Mouse (Mus musculus): ENCODE data around the gene Trim41. TPM values are rescaled to one million over a fixed set of nuclear protein-coding genes. Genes with fewer than 3 reads are reported as not detected.
"Not testable (repeated sequence)": the region's sequence is repeated elsewhere in the genome, so short reads cannot be mapped to it uniquely, and the experiment has no call there.

Gene Trim41
- polyA plus RNA-seq, 2 experiments from 2014 or later, result 3.8 to 4.4 TPM

DNA sequence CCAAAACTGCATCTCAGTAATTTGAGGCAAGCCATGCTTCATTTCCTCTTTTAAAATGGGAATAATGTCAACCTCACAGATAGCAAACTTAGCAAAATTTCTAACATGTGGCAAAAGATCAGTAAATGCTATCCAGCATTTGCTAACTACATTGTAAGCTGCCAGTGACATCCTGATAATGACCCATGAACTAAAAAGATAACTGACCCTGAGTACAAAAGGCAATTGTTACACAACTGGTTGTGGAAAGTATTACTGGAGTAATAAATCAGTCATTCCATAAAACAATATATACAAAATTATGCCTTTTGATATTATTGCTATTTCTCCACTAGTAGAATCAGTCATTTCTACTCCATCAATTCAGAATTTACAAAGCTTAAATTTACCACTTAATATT is 3.4 kb downstream of the Trim41 start:
- no peak for ATAC-seq

DNA sequence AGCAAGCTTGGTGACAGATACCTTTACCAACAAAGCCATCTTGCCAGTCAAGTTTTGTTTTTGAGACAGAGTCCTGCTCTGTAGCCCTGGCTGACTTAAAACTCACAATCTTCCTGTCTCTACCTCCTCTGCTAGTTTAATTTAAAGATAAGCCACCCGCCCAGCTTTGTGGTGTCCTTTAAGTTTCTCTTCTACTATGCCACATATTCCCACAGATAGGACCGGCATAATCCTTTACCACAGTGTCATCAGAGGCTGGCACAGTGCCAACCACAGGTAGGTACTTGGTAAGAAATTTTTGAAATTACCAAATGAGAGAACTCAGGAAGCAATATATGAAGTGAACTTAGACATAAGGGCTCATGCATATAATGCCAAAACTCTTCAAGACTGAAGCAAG is 7.0 kb downstream of the Trim41 start:
- ATAC-seq, result no peak

DNA sequence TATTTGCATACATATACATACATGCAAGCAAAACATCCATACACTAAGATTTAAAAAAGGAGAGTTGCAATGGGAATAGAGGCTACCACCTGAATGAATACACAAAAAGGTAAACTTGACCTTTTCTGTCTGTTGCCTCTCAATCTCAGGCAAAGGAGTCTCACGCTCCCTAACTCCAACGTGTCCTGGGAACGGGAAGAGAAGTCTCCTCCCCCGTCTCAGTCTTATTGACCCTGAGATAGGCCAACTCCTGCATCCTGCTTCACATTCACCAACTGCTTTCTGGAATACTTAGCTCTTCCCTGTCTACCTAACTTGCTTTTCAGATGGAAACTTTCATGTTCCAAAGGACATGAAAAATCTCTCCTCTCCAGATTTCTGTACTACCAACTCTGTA is 7.7 kb downstream of the Trim41 start:
- ATAC-seq, result no peak

DNA sequence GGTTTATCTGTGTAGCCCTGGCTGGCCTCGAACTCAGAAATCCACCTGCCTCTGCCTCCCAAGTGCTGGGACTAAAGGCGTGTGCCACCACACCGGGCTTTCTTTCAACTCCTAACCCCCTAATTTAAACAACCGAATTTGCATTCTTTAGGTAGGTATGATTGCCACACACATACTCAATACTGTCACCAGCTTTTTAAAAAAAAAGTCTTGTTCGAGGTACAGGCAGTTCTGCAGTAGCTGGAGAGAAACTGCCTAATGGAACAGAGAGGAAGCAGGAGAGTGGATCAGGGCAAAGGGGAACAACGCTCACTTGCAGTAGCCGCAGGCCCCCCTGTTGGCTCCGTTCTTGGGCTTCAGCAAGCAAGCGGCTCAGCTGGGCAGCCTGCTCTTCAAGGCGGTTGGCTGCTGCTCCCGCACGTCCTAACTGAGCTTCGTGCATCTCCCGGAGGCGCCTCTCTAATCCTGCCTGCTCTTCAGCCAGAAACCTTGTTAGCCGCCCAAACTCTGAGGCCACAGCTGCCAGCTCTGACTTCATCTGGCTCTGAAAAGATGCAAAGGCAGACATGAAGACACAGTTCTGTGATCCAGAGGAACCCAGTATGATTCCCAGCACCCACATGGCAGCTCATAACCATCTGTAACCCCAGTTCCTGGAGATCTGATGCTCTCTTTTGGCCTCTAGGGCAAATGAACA is 8.3 kb downstream of the Trim41 start:
- ATAC-seq, result no peak

DNA sequence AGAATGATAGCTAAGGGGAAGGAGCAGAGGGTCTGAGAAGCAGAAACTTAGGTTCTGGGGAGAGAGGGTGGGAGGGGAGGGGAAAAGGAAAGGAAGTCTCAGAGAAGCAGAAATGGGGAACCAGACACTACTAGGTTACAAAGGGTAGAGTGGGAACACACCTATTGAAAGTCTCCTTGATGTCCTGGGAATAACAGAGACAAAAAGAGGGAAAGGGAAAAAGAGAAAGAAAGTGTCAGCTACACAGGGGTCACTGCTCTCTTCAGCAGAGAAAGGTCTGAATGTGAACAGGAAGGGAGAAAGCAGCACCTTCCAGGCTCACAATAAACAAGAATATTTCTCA is 8.9 kb downstream of the Trim41 start:
- no peak for ATAC-seq

DNA sequence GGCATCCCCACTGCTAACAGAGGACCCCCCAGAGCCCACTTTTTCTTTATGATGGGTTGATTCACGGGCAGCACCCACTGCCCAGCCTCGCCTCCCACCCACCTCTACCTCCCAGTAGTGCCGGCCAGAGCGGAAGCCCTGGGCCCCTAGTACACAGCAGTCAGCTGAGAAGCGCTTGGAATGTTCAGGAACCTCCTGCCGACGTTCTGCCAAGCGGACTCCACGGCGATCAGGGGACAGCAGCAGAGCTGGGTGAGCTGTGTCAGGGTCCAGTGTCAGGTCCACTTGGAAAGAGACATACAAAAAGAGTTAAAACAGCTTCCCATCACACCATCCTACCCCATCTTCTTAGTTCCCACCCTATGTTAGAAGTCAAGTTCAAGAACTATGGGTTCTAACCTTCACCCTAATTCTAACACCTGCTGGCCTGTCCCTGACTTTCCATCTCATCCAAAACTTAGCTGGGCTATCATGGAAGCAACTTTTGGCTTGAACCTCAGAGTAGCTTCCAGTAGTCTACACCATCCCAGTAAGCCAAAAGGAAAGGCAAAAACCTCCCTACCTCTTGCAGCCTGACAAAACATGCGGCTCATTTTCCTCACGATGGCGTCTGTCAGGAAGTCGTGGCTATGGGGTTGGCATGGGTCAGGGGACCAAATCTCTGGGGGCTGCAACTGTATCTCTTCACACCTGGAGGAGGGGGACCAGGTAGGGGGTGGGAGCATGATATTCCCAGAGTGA is 9.4 kb downstream of the Trim41 start:
- no peak for ATAC-seq

DNA sequence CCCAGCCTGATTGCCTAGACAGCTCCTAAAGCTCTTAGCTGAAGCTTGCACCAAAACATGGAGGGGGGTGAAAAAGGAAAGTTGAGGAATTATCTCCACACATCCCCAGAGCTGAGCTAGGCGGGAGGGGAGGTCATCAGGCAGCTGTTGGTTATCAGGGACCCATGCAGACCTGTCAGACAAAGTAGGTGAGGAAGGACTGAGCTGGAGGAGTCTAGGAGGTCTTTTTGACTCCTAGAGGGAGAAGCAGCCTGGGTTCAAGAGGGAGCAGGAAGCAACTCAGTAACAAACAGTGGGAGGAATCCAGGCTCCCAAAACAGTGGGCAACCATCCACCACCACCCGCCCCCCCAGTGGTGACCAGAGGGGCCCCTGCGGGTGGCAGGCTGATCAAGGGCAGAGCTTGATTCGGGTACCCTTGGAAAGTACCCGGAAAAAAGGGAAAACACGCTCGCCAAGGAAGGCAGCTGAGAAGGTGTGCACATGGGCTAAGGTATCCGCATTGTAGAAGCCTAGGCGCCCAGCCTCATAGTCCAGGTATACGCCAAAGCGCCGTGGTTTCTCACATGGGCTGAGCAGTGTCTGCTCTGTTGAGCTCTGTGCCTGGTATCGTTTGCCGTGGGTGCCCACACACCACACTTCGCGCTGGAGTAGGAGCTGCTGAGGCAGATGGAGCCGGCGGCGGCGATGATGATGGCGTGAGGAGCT is 10.1 kb downstream of the Trim41 start:
- no peak for ATAC-seq

DNA sequence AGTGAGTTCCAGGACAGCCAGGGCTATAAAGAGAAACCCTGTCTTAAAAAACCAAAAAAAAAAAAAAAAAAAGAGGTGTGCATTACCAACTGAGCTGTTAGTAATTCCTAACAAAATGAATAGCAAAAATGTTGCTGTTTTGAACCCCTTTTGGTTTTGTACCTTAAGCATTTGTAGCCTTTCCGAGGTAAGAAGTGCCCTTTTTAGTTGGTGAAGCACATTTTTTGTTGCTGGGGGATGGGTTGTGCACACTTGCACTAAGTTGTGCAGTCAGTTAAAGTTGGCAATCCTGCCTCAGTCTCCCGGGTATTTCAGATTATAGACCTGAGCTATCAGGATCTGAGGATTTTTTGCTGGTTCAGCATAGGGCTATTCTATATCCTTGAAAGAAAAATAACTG is 12.2 kb downstream of the Trim41 start:
- ATAC-seq, result no peak

DNA sequence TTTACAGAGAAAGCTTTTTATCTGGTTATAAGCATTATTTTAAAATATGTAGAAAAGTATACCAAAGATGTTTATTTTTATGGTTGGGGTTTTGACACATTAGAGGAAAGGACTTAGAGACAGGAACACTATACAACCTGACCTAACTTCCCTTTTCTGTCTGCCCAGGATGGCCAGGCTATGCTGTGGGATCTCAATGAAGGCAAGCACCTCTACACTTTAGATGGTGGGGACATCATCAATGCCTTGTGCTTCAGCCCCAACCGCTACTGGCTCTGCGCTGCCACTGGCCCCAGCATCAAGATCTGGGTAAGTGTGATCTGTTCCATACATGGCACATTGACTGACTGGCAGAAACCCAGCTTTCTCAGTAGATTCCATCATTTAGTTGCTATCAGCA is 13.2 kb downstream of the Trim41 start:
- no peak for ATAC-seq

DNA sequence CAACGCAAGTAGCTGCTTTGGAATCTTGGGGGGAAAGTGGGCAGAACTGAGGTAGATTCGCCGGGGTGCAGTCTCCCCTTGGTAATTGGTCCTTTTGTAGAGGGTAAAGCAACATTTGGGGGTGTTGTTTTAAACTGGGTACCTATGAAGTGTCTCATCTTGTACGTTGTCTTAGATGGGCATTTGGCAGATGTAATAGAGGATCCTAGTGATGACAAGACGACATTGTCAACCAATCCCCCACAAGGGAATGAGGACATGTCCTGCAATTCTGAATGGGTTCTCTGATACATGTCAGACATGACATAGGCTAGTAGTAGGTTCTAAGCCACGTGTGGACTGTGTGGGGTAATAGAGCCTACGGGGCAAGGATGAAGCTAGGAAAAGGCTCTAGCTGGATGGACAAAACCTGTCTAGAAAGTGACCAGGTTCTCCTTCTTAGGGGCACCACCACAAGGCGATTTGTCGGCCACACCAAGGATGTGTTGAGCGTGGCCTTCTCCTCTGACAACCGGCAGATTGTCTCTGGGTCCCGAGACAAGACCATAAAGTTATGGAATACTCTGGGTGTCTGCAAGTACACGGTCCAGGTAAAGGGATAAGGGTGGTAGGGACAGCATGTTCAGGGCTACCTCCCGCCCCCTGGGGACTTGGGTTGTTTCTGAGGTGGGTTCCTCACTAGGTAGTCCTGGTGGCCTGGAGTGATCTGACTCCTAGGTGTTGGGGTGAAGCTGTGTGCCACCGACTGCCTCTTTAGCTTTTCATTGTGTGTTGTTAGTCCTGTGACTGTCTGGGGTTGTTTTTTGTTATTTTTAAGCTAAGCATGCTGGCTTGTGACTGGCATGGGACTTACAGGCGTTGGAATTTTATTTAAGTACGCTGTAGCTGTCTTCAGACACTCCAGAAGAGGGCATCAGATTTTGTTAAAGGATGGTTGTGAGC is 15.1 kb downstream of the Trim41 start:
- no peak for ATAC-seq

DNA sequence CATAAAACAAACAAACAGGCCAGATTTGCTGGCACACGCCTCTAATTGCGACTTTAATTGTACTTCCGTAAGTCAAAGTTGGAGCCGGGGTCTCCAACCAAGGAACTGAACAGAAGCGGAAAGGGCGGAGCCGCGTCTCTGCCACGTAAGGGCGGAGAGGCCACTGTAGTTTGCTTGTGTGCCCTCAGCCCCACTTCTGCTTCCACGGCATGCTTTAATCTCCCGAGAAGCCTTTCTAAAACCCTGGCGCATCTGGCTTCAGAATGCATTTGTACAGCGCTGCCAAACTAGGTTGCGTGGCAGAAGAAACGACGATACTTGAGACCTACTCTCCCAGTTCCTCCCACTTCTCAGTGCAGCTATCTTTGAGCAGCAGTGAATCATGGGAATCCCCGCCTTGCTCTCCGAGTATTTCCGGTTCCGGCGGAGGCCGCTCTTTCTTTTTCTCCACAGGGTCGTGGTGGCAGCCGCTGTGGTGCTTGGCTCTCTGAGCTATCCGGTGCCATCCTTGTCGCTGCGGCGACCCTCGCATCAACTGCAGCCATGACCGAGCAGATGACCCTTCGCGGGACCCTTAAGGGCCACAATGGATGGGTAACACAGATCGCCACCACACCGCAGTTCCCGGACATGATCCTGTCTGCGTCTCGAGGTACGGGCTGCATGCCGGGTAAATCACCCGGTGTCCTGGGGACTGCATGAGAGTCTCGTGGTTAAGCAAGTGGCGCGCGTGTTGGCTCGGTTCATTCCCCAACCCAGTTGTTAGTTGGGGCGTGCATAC is 17.0 kb downstream of the Trim41 start, which contains the start of gene Rack1:
Gene Rack1, plus strand, starts transcription at position 412 of the 781 bp plus-strand sequence.
- peak; percentile 91 for ATAC-seq

DNA sequence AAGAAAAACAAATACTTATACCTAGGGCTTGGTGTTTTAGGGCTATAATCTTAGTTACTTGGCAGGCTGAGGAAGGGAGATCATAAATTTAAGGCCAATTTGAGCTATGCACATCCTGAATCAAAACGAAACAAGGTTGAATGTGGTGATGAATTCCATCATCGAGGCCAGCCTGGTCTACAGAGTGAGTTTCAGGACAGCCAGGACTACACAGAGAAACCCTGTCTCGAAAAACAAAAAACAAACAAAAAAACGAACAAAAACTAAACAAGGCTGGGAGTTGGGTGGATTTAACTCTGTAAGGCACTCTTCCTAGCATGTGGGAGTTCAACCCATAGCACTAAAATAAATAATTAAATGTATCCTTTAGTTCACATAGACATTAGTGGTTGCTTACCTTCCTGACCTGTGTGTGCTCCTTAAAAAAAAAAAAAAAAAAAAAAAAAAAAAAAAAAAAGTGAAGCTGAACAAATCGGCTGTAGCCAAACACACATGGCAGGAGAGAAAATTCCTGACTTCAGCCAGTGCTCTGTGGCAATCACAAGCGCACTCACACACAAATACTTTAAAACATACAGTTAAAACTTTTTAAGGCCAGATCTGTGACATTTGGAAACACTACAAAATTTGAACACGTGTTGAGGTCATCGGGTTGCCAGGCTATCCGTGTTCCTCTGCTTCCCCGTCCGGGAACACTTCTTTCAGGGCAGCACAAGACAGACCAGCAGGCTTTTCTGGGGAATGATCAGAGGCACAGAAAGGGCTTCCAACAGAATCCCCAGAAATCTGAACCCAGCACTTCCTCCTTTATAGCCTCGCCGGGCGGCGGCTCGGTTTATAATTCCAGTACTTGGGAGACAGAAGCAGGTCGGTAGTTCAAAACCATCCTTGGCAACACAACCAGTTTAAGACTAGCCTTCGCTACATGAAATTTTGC is 17.9 kb downstream of the Trim41 start:
- ATAC-seq, result no peak

DNA sequence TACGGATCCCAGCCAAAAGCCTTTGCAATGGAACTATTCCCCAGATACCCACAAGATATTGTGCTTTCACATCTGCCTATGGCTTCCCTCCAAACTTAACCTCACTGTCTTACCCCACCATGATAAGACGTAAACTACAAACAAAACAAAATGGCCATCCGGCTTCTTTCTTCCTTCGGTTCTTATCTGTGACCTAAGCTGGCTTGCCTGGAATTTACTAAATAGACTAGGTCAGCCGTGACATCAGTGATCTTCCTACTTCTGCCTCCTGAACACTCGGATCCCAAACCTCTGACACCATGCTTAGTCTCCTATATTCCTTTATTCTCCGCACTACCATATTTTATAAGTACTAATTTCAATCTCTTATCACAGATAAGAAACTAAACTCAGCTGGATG is 18.8 kb downstream of the Trim41 start:
- ATAC-seq, result no peak

DNA sequence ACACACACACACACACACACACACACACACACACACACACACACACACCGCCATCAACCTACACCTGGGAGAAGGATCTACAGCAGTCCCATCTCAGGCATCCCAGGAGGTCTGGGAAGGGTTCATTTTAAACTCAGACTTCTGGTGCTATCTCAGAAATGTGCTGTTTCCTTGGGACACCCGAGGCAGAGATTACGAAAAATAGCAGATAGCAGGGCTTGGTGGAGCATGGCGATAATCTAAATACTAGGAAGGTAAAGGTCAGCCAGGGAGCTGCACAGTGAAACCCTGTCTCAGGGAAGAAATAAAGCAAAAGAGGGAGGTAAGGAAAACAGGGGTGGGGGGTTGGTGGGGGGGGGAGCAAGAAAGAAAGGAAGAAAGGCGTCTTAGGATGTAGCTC is 19.9 kb downstream of the Trim41 start:
- ATAC-seq, result no peak

DNA sequence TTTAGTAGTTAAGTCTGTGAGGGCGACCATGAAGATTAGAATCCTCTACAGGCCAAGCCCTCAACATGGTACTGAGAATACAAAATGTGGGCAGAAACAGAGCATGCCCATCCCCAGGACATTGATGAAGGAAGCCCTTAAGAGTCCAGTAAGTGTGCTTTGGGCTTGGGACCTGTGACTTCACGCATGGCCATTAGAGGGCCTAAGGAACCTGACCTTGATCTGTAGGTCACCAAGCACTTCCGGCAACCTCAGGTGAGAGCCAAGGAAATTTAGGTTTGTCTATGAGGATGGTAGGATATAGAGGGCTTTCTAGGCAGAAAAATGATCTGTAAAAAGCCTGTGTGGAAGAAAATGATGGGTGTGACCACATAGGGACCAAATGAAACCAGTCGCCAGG is 20.9 kb downstream of the Trim41 start:
- ATAC-seq, result no peak

DNA sequence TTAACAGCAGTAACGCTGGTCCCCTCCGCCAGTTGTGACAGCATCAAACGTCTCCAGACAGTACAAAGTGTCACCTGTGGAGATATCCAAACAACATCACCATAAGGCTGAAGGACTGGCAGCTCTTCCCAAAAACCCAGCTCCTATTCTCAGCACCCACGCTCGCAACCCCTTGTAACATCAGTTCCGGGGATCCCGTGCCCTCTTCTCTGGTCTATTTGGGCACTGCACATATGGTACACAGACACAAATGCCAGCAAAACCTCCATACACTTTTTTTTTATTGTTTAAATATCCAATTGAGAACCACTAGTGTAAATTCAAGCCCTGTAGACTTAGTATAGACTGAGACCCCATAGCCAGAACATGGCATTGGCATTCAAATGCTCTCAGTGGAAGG is 21.9 kb downstream of the Trim41 start:
- ATAC-seq, result no peak

DNA sequence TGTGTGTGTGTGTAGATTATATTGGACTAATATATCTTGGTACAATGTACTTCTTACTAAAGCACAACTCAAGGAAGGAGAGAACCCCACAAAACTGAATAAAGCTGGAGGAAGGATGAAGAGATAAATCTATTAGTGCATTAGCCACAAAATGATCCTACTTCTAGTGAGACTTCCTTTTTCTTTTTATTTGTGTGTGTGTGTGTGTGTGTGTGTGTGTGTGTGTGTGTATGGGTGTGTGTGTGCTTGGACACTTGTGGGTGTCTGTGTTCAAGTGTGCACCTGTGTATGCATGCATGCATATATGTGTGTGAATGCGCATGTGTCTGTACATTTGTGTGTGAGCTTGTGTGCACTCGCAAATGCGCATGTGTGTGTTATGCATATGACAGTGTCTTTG is 24.0 kb downstream of the Trim41 start:
- ATAC-seq, result no peak

DNA sequence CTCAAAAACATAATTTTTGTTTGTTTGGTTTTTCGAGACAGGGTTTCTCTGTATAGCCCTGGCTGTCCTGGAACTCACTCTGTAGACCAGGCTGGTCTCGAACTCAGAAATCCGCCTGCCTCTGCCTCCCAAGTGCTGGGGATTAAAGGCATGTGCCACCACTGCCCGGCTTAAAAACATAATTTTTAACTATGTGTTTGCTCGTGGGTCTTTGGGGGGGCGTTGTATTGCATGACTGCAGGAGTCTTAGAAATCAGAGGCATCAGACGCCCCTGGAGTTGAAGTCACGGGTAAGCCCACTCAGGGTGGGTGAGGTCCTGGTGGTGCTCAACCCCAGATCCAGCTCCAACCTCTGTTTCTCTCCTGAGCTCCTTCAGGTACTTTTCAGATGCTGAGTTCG is 25.3 kb downstream of the Trim41 start:
- not testable (repeated sequence) for ATAC-seq

DNA sequence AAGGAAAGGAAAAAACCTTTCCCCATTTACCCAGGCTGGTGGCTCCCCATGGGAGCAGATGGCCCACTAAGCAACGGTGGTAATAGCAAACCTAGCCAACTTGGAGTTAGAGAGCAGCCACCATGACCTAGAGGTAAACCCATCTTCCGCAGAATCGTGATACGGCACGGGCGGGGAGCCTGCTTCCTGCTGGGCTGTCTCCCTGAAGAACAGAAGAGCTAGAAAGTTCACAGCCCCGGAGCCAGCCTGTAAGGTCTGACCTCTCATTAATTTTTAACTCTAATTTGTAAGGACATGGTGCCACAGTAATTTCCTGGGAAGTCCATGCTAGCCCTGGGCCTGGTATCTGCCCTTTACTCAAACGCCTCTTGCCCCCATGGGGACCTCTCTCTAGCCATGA is 26.2 kb downstream of the Trim41 start:
- no peak for ATAC-seq

DNA sequence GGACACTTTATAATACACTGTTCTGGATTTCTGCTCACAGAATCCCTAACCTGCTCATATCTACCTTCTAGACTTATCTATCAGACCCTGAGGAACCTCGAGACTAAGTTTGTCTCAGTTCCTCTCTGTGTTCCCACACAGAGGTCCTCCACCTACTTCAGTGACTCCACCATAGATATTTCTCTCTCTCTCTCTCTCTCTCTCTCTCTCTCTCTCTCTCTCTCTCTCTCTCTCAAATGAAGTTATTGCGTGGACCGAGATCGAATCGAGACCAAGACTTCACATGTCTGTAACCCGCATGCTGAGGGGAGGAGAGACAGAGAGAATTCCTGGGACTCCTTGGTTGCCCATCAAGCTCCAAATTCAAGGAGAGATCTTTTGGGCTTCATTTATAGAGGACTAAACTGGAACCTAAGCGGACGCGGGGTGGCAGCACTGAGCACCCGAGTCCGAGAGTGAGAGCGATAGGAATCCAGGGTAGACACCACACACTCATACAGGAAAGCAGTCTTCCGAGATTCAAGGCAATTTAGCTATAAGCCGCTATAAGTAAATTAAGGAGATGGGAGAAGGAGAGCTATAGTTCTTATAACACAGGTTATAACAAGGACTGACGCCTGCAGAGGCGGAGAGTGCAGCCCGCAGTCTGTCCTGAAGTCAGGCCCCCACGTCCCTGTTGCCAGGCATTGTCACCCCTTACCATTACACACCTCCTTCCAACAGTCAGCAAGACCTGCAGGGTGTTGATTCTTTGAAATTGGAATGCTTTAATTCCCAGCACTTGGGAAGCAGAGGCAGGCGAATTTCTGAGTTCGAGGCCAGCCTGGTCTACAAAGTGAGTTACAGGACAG is 27.0 kb downstream of the Trim41 start:
- peak; percentile 33 for ATAC-seq
